Mouse (Mus musculus) midbrain, embryonic 11.5 days (tissue): Measurements from ENCODE around the gene Prkn. TPM values are rescaled to one million over a fixed set of nuclear protein-coding genes. Genes with fewer than 3 reads are reported as not detected.

Experiments used
- ATAC-seq: fragments of 200-750 bp; cut with Nextera tagmentation; 2 replicates; pipeline ENCODE4 v1.8.0; 2017; ENCODE audit warnings: moderate TSS enrichment, moderate library complexity; ENCODE audit not compliant: low FRiP score
- DNase-seq: peaks from one replicate; pipeline ENCODE4 v3.0.0; 2015; ENCODE audit warnings: low spot score; ENCODE audit errors: missing footprints
- H3K27ac ChIP-seq: fragments of 300-500 bp; sonication (generic); 2 replicates; pipeline ENCODE4 v1.5.1; 2014; ENCODE audit warnings: low read depth, low read length
- H3K27me3 ChIP-seq: fragments of 300-500 bp; sonication (generic); 2 replicates; pipeline ENCODE4 v1.6.1; 2014; ENCODE audit warnings: mild to moderate bottlenecking, low read length, moderate library complexity, mixed read lengths; ENCODE audit not compliant: control insufficient read depth, insufficient read depth
- H3K36me3 ChIP-seq: fragments of 300-500 bp; sonication (generic); 2 replicates; pipeline ENCODE4 v1.6.1; 2014; ENCODE audit warnings: mild to moderate bottlenecking, low read length, moderate library complexity, mixed read lengths; ENCODE audit not compliant: control insufficient read depth, insufficient read depth
- H3K4me1 ChIP-seq: fragments of 300-500 bp; sonication (generic); 2 replicates; pipeline ENCODE4 v1.6.1; 2014; ENCODE audit warnings: low read length; ENCODE audit not compliant: control insufficient read depth, insufficient read depth
- H3K4me2 ChIP-seq: fragments of 300-500 bp; sonication (generic); 2 replicates; pipeline ENCODE4 v1.6.1; 2014; ENCODE audit warnings: mild to moderate bottlenecking, moderate library complexity
- H3K4me3 ChIP-seq: fragments of 300-500 bp; sonication (generic); 2 replicates; pipeline ENCODE4 v1.5.1; 2014; ENCODE audit warnings: low read depth, low read length
- H3K9ac ChIP-seq: fragments of 300-500 bp; sonication (generic); 2 replicates; pipeline ENCODE4 v1.6.1; 2014; ENCODE audit warnings: low read length
- H3K9me3 ChIP-seq: fragments of 300-500 bp; sonication (generic); 2 replicates; pipeline ENCODE4 v1.6.1; 2016; ENCODE audit warnings: low read length; ENCODE audit not compliant: control insufficient read depth
- WGBS: fragments of 180-500 bp; shearing (Covaris S2); extraction: QIAGEN DNeasy Blood & Tissue Kit; methylation state at CpG from one replicate; pipeline ENCODE4 v1.1.7; 2014; 5-methylcytosine and 5-hydroxymethylcytosine counted together
- polyA plus RNA-seq: library from polyadenylated mRNA; unstranded; fragments of >200 nt; fragmentation: Nextera tagmentation; extraction: Ambion mirVana; gene quantifications from 2 replicates; pipeline ENCODE4 v1.2.1, GENCODE M21; 2014

Gene Prkn
- polyA plus RNA-seq, 1 experiment from 2014 or later = 0.82 TPM

DNA sequence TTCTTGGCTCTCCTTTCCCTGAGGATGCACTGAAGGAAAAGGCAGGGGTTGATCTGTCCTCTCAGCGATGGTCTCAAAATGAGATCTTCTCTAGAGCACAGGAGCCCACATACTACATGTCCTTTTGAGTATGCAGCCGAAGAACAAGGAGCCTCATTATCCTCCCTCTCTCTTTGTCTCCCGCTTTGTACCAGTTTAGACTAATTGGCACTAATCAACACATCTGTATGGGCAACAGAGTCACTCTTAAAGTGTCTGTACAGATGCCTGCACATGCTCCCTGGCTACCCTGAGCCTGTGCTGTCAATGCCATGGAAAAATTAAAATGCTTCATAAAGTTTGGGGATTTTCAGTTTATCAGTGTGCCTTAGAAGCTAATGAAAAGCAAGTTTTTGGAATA, 924.9 kb downstream of the Prkn start:
- DNase-seq = no peak
- H3K27ac ChIP-seq = no peak overlapping the region
- no peaks in the 10 kb centered on the region for H3K27me3 ChIP-seq
- peaks cover 6% of the 10 kb centered on the region; the same call in 1 of the 2 replicates for H3K4me1 ChIP-seq
- ATAC-seq = no peak
- no peaks in the 10 kb centered on the region for H3K9me3 ChIP-seq
- WGBS = 59% methylated on average over 3 of the region's 3 CpGs
- H3K9ac ChIP-seq = no peak overlapping the region
- no peaks in the 10 kb centered on the region for H3K36me3 ChIP-seq
- no peak overlapping the region for H3K4me2 ChIP-seq
- H3K4me3 ChIP-seq = no peak overlapping the region

DNA sequence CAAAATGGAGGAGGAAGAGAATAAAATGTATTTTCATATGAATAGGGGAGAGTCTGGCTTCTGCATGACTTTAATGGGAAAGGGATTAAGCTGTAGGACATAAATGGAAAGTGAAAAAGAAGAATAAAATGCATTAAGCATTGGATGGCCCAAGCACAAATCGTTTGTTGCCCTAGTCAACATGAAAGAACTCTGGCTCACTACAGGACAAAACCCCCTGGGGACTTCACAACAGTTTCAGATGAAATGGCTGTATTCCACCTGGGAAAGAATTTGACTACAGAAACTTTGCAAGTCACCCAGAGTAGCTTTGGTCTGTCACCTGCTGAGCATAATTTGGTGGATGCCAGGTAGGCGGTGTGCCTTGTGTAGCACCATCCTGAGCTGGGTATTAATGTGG, 925.4 kb downstream of the Prkn start:
- Histone ChIP-seq H3K27me3 (no peaks in the 10 kb centered on the region), H3K36me3 (no peaks in the 10 kb centered on the region), H3K4me2 (no peak overlapping the region), H3K9me3 (no peaks in the 10 kb centered on the region), H3K9ac (no peak overlapping the region), H3K27ac (no peak overlapping the region), H3K4me1 (peaks cover 6% of the 10 kb centered on the region; the same call in 1 of the 2 replicates), H3K4me3 (no peak overlapping the region)
- ATAC-seq = no peak
- no peak for DNase-seq
- WGBS = 29% methylated on average over 2 of the region's 2 CpGs

DNA sequence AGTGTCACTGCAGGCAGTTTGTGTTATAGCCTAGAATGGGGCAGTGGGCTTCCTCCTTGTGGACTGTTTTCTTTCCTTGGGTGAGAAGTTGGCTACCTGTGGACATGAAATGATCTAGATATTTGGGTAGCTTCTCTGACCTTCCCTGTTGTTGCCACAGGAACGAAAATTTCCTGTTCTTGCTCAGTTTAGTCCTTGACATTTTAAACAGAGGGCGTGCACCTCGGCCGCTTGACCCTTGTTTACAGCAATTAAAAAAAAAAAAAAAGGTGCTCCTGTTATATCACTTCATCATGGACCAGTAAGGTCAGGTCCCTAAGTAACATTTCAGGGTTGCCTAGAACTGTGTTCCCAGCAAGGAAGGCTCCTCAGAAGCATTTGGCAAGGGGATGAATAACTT, 927.1 kb downstream of the Prkn start:
- H3K4me2 ChIP-seq = no peak overlapping the region
- H3K27me3 ChIP-seq = no peaks in the 10 kb centered on the region
- no peaks in the 10 kb centered on the region for H3K9me3 ChIP-seq
- no peak for ATAC-seq
- H3K36me3 ChIP-seq = no peaks in the 10 kb centered on the region
- H3K4me1 ChIP-seq = peaks cover 6% of the 10 kb centered on the region; the same call in 1 of the 2 replicates
- no peak overlapping the region for H3K4me3 ChIP-seq
- H3K9ac ChIP-seq = no peak overlapping the region
- WGBS = 87% methylated on average over 4 of the region's 4 CpGs
- no peak overlapping the region for H3K27ac ChIP-seq
- no peak for DNase-seq

DNA sequence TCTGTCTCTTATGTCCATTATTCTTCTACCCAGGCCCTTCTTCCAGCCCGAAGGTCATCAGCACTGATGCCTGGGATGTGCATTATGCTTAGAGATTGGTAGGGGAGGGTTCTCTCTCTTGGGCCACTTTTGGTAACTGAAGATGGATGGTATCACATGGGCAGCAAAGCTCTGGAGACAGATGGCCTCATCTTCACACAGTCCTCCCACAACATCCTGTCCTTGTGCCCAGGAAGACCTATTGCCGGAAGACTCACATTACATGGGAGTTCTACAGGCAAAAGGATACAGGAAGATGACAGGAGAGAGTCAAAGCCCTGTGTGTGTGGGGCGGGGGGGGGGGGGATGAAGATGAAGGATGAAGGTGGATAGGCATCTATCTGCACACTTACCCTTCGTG, 928.2 kb downstream of the Prkn start:
- no peak for DNase-seq
- Histone ChIP-seq H3K9me3 (no peaks in the 10 kb centered on the region), H3K4me1 (peaks cover 6% of the 10 kb centered on the region; the same call in 1 of the 2 replicates), H3K27ac (no peak overlapping the region), H3K36me3 (no peaks in the 10 kb centered on the region), H3K4me2 (no peak overlapping the region), H3K27me3 (no peaks in the 10 kb centered on the region), H3K4me3 (no peak overlapping the region), H3K9ac (no peak overlapping the region)
- no peak for ATAC-seq
- WGBS = 92% methylated on average over 4 of the region's 4 CpGs

GRCm38 (mm10) chr17:11768971-11769370, 928.8 kb downstream of the Prkn start:
- H3K9me3 ChIP-seq = no peaks in the 10 kb centered on the region
- H3K9ac ChIP-seq = no peak overlapping the region
- H3K27me3 ChIP-seq = no peaks in the 10 kb centered on the region
- DNase-seq (no peak), ATAC-seq (no peak)
- no peak overlapping the region for H3K4me3 ChIP-seq
- H3K27ac ChIP-seq = no peak overlapping the region
- H3K4me2 ChIP-seq = no peak overlapping the region
- peaks cover 6% of the 10 kb centered on the region; the same call in 1 of the 2 replicates for H3K4me1 ChIP-seq
- no peaks in the 10 kb centered on the region for H3K36me3 ChIP-seq
- 91% methylated on average over 1 of the region's 1 CpGs for WGBS

GRCm38 (mm10) chr17:11769513-11769912, 929.3 kb downstream of the Prkn start:
- Histone ChIP-seq H3K36me3 (no peaks in the 10 kb centered on the region), H3K27ac (no peak overlapping the region), H3K9me3 (no peaks in the 10 kb centered on the region), H3K27me3 (no peaks in the 10 kb centered on the region), H3K4me1 (peaks cover 6% of the 10 kb centered on the region; the same call in 1 of the 2 replicates), H3K4me2 (no peak overlapping the region), H3K9ac (no peak overlapping the region), H3K4me3 (no peak overlapping the region)
- DNase-seq = no peak
- 83% methylated on average over 3 of the region's 3 CpGs for WGBS
- ATAC-seq = no peak

DNA sequence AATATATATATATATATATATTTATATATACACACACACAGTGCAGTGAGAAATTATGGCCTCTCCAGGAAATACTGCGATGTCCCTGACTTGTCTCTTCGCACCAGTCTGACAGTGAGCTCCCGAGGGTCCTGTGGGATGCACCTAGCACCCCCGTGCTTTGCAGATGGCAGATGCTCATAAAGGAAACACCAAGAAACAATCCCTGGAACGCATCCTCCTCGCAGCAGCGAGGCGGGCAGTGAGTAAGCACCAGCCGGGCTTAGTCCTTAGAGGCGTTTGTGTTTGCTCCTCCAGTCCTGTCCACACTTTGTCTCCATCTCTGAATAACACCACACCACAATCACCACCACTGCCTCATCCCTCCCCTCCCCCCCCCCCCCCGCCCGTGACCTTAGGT, 939.4 kb downstream of the Prkn start:
- H3K9ac ChIP-seq = no peak overlapping the region
- DNase-seq (no peak), ATAC-seq (no peak)
- H3K4me2 ChIP-seq = no peak overlapping the region
- H3K9me3 ChIP-seq = no peaks in the 10 kb centered on the region
- H3K4me3 ChIP-seq = no peak overlapping the region
- no peaks in the 10 kb centered on the region for H3K4me1 ChIP-seq
- no peak overlapping the region for H3K27ac ChIP-seq
- H3K36me3 ChIP-seq = no peaks in the 10 kb centered on the region
- WGBS = 91% methylated on average over 10 of the region's 12 CpGs
- no peaks in the 10 kb centered on the region for H3K27me3 ChIP-seq

- WGBS = 79% methylated on average over 2 of the region's 2 CpGs
- Histone ChIP-seq H3K36me3 (no peaks in the 10 kb centered on the region), H3K4me2 (no peak overlapping the region), H3K9me3 (no peaks in the 10 kb centered on the region), H3K27ac (no peak overlapping the region), H3K9ac (no peak overlapping the region), H3K4me3 (no peak overlapping the region), H3K4me1 (no peaks in the 10 kb centered on the region), H3K27me3 (no peaks in the 10 kb centered on the region)
- DNase-seq (no peak), ATAC-seq (no peak)
Measured at GRCm38 (mm10) chr17:11780005-11780404, 939.8 kb downstream of the Prkn start.

- H3K4me1 ChIP-seq = no peaks in the 10 kb centered on the region
- DNase-seq = no peak
Measured at GRCm38 (mm10) chr17:11780805-11781481, 940.8 kb downstream of the Prkn start.

More at GRCm38 (mm10) chr17:11780805-11781481, 940.8 kb downstream of the Prkn start:
- Histone ChIP-seq H3K9ac (no peak overlapping the region), H3K36me3 (no peaks in the 10 kb centered on the region), H3K4me2 (no peak overlapping the region), H3K9me3 (no peaks in the 10 kb centered on the region), H3K27me3 (no peaks in the 10 kb centered on the region), H3K4me3 (no peak overlapping the region), H3K27ac (no peak overlapping the region)
- ATAC-seq = no peak
- 50% methylated on average over 12 of the region's 12 CpGs for WGBS
